Mouse (Mus musculus) kidney, postnatal 4 days (tissue): ENCODE measurements around the gene Exoc7.

Experiments used
- DNase-seq, 2 experiments: peaks; one replicate each; pipeline ENCODE4 v3.0.0; 2021; ENCODE audit warnings: mixed read lengths in 2 of 2

Exoc7 gene

GRCm38 (mm10) chr11:116307019-116307725, at the start of gene Exoc7:
Gene Exoc7 (minus strand): TSS chr11:116307233.
- DNase-seq = no peak

DNA sequence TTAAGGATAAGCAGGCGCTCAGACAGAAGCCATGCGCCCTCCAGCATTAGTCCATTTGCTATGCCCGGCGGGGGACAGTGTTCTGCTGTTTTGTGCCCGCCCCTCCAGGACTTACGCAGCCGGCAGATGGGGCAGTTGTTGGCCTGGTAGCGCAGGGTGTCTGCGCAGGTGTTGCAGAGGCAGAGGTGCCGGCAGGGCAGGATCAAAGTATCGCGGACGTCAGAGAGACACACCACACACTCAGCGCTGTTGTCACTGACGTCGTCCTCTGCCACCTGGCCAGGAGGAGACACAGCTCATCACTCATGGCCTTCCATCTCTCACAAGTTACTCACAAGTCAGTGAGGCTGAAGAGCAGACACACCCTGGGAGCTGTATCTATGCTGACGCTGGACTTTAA, 47.5 kb upstream of the Exoc7 start:
- DNase-seq = no peak

- no peak for DNase-seq
These were observed 46.5 kb upstream of the Exoc7 start for GRCm38 (mm10) chr11:116353535-116353934.

- DNase-seq = no peak
These were observed 44.3 kb upstream of the Exoc7 start for GRCm38 (mm10) chr11:116351294-116351693.

- DNase-seq = no peak
These were observed 40.9 kb upstream of the Exoc7 start for GRCm38 (mm10) chr11:116347955-116348354.

- DNase-seq = no peak
These were observed 40.0 kb upstream of the Exoc7 start for GRCm38 (mm10) chr11:116347012-116347411.

DNA sequence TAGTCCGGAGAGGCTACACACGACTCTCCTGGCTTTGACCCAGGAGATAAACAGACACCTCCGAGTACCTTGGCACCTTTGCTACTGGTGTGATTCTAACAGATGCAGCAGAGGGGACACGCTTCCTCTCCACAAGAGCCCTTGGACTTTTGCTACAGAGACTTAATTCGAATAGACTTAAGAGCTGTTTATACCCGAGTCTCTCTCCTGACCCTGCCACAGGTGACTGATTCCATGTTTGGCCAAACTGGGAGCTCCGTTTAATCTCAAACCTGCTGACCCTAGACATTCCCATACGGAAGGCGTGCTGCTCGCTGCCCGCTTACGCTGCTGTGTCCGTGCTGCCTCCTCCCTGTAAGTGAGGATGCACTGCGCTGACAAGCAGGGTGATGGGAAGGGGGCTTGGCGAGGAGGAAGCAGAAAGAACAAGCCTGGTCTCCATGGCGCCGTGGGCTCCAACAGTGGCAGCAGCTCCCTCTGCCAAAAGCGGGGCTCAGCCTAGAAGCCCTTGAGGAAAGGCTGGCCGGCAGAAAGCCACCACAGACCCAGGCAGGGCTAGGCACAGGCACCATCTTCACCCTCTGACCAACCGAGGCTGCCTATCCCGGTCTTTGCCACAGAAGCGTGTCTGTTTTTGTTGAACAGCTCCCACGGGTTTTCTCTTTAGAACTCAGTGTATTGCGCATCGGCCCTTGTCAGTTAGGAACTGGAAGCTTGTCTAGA, 35.2 kb upstream of the Exoc7 start:
- peak; percentile 31 to 49 for DNase-seq

GRCm38 (mm10) chr11:116337531-116337930, 30.5 kb upstream of the Exoc7 start:
- no peak for DNase-seq

GRCm38 (mm10) chr11:116337000-116337399, 30.0 kb upstream of the Exoc7 start:
- DNase-seq = no peak

- no peak for DNase-seq
These were observed 29.4 kb upstream of the Exoc7 start for GRCm38 (mm10) chr11:116336393-116336792.

- DNase-seq = peak; percentile 98
These were observed 28.4 kb upstream of the Exoc7 start, which contains the start of gene Foxj1 for GRCm38 (mm10) chr11:116335244-116336036. Gene Foxj1 (minus strand): TSS chr11:116335399.

GRCm38 (mm10) chr11:116334417-116334782, 27.4 kb upstream of the Exoc7 start:
- peak in 1 of 2 experiments; percentile 49 for DNase-seq

- peak; percentile 50 to 67 for DNase-seq
These were observed 26.7 kb upstream of the Exoc7 start for GRCm38 (mm10) chr11:116333526-116334416.

- no peak for DNase-seq
These were observed 25.9 kb upstream of the Exoc7 start for GRCm38 (mm10) chr11:116332983-116333270.

GRCm38 (mm10) chr11:116332232-116332982, 25.4 kb upstream of the Exoc7 start:
- peak; percentile 64 to 80 for DNase-seq

DNA sequence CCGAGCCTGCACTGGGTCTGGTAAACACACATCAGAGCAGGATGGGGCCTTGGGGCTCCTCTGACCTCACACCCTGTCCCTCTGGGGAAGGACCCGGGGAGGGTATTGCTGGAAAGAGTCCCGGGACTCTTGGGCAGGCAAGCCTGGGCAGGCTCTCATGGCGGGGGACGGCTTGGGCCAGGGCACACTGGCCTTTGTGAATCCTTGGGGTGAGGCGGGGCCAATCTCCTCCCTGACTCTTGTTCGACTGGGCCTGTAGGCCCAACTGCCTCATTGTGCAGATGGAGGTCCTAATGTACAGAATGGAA, 23.1 kb upstream of the Exoc7 start:
- no peak for DNase-seq

GRCm38 (mm10) chr11:116329314-116330210, 22.5 kb upstream of the Exoc7 start:
- DNase-seq = peak; percentile 74 to 81

DNA sequence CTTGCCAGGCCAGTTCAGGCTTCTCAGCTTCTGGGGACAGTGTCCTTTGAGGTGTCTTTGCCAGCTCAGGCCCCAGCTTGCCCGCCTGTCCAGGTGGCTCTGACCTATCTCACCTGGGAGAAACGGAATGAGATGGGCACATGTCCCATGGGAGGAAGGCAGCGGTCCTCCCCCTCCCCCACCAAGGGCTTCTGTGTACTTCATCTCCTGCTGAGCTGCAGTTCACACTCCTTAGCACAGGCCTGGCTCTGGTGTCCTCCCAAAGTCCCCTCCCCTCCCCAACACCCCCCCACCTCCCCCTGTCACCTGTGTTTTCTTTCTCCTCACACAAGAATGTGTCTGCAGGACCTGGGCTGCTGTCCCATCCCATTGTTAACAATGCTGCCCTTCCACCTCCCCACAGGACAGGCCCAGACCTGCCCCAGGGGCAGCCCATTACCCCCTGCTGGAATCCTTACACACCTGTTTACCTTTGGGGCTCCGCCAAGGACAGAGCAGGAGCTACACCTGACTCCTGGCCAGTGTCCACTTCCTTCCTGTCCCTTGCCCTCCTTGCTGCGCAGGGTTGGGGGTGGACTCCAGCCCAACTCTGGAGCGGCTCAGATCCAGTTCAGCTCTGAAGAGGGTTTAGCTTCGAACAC, 20.1 kb upstream of the Exoc7 start:
- DNase-seq = no peak

DNA sequence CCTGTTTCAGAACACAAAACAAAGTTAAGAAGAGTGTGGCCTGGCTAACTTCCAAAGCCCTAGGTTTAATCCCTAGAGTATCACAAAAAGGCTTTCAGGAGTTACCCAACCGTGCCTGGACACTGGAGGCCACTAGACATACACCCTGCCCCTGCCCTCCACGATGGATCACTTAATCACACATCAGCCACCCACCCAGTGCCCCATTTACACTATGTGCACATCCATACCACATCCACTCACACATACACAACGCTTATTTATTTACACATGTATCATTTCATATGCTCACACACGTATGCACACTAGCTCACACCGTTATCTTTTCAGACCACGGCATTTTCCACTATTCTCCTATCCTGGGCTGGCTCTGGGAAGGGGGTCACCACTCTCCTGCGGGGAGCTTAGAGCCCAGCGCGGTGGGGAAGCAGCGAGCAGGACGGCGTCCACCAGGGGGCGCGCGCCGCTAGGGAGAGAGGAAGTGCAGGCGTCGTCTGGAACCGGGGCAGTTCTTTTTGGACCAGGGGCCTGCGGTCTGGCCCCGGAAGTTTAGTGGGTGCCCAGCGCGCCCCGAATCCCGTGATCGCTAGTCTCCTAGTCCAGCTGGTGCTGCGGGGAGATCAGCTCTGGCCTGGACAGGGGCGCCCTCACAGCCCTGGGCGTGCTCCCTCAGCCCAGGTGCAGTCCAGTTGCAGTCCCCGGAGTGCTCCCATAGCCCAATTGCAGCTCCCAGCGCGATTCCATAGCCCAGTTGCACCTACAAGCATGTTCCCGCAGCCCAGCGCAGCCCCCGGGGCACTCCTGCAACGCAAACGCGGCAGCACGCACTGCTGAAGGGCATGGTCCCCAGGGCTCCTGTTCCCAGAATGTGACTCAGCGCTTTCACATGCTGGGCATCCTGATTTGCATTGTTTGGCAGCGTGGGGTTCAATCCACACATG, 12.0 kb upstream of the Exoc7 start:
- DNase-seq = peak; percentile 94 to 95
